Mouse (Mus musculus): ENCODE data around the gene Eno3.

GRCm38 (mm10) chr11:70697376-70697775 is 40.4 kb downstream of the Eno3 start:
- TF ChIP-seq MAFK (IDR thresholded peaks at IDR 0.05; ENCODE audit: insufficient read depth, low read depth, low read length), result no peak
- no peak for TF ChIP-seq CHD2 (IDR thresholded peaks at IDR 0.05; ENCODE audit: low read depth, low read length)
- no peak for TF ChIP-seq ZC3H11A (IDR thresholded peaks at IDR 0.05; ENCODE audit: borderline replicate concordance, low read depth, low read length)

Data from ES-E14 (cell line).